Mouse (Mus musculus): Measurements from ENCODE around the gene Lcn6.
A peak's percentile ranks its signal among the peaks of the same experiment; 100 is the strongest.
"Not testable (repeated sequence)": the region's sequence is repeated elsewhere in the genome, so short reads cannot be mapped to it uniquely, and the experiment has no call there.

The Lcn6 gene

DNA sequence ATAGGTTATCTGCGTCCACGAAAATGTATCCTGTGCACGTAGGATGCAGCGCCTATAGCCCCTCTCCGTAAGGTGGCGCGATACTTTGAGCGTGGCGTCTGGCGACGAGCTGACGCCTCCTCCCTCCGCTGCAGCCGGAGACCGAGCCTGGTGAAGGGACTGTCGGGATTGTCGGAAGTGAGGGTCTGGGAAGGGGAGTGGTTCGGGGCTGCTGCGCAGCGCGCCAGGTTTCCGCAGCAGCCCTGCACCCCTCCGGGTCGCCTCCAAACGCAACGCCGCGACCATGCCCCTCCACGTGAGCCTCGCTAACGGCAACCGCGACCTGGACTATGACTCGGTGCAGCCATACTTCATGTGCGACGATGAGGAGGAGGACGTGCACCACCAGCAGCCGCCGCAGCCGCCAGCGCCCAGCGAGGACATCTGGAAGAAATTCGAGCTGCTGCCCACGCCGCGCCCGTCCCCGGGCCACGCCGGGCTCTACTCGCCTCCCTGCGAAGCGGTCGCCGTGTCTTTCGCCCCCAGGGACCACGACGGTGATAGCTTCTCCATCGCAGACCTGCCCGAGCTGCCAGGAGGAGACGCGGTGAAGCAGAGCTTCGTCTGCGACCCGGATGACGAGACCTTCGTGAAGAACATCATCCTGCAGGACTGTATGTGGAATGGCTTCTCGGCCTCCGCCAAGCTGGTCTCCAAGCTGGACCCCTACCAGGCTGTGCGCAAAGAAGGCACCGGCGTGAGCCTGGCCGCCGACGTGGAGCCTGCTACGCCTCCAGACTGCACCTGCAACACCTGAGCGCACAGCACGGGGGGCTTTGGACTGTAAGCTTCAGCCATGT, 30.3 kb downstream of the Lcn6 start, which contains the start of gene Bmyc:
Bmyc (plus strand) TSS at position 97 of the 839 bp plus-strand sequence.
- DNase-seq = peak; percentile 70

DNA sequence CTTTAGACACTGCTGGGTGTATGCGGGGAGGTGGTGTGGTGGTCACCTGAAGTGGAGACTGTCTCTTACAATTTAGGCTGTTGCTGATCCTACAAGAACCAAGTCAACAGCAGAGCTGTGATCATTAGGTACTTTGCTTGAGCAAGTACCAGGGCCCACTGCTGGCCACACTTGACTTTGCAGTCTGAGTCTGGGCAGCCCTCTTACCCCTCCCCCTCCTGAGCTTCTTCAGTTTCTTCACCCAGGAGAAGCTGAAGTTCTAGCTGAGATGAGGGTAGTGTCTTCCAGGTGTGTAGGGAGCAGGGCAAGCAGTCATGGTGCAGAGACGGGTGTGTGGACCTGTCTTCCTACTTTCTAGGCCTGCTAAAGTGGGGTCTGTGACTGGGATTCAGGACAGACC, 31.5 kb downstream of the Lcn6 start:
- peak; percentile 46 for DNase-seq

DNA sequence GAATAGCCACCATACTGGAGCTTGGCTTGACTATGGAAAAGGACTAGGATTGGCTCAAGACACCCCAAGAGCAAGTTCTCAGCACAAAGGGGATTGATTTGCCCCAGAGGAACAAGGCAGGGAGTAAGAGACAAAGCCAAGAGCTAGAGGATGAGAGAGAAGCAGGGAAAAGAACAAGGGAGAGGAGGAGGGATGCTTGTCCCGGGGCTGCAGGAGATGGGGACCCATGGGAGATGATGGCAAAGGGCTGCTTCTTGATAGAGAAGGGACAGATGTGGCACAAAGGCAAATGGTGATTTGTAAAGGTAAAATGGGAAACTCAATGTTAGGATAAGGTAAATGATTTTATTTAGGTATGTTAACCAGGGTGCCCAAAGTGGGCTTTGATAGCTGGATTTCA, 32.5 kb downstream of the Lcn6 start:
- DNase-seq = not testable (repeated sequence)

DNA sequence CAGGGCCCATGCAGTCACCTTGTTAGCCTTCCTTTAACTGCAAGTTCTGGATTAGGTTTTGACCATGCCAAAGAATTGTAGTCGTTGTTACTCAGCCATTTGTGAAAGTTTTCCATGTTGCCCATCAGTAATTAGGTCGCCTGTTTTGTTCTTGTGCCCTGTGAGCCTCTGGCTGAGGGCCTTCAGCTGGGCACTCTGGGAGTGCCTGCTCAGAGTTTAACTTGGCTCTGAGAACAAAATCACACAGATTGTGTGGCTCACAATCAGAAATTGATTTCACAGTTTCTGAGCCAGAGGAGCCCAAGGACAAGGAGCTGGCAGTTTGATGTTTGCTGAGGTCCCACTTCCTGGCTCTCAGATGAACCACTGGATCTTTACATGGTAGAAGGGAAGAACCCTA, 33.2 kb downstream of the Lcn6 start:
- DNase-seq = not testable (repeated sequence)

DNA sequence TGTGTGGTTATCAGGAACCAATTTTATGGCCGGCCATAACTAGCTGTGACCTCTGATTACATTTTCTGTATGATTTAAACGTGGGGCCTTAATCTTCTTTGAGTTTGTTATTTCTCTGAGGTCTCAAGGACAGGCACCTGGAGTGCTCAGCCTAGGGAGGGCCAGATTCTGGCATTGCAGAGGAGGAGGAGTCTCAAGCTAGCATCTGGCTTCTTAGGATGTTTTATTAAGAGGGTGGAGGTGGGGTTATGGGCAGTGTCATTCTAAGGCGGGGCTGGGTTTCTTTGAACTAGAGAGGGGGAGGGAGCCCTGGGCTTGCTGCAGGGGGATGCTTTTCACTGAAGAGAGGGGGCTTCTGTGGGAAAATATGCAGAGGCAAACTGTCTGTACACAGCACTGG, 35.1 kb downstream of the Lcn6 start:
- not testable (repeated sequence) for DNase-seq

DNA sequence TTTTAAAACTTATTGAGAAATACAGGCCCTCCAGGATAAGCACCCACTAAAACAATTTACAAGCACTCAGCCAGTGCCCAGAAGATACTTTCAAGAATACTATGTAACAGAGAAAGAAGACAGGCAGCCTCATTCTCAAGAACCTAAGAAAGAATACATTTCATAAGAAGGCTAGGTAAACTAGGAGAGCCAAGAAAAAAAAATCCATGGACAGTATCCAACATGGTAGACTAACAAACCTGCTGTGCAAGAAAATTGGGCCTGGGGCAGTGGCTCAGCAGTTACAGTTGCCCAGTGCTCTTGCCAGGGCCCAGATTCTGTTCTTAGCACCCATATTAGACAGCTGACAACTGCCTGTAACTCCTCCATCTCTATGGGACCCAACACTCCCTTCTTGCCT, 40.6 kb downstream of the Lcn6 start:
- DNase-seq = no peak
